Mouse (Mus musculus): ENCODE data around the gene Rcan2. TPM values are rescaled to one million over a fixed set of nuclear protein-coding genes. Genes with fewer than 3 reads are reported as not detected.

Gene Rcan2
- polyA plus RNA-seq, 1 experiment from 2014 or later: 1.3 TPM

- Histone ChIP-seq H3K4me2 (replicated peaks; ENCODE audit: low read depth) (no peak overlapping the region), H3K36me3 (ENCODE audit: control insufficient read depth, insufficient read depth) (no peaks in the 10 kb centered on the region), H3K4me3 (ENCODE audit: low read depth, low read length) (no peak overlapping the region), H3K27me3 (replicated peaks; ENCODE audit: control insufficient read depth, insufficient read depth, low read length) (no peaks in the 10 kb centered on the region), H3K27ac (ENCODE audit: low read depth, low read length) (no peak overlapping the region), H3K9ac (ENCODE audit: low read depth, low read length) (no peak overlapping the region), H3K4me1 (replicated peaks; ENCODE audit: control insufficient read depth, insufficient read depth, low read length) (no peaks in the 10 kb centered on the region), H3K9me3 (ENCODE audit: control insufficient read depth) (no peaks in the 10 kb centered on the region)
- no peak for TF ChIP-seq CTCF (IDR thresholded peaks at IDR 0.05; ENCODE audit: low read depth)
- no peak for ATAC-seq
- WGBS: 82% methylated on average over 2 of the region's 2 CpGs
Observed at GRCm38 (mm10) chr17:44007411-44007810, 206.3 kb downstream of the Rcan2 start.

DNA sequence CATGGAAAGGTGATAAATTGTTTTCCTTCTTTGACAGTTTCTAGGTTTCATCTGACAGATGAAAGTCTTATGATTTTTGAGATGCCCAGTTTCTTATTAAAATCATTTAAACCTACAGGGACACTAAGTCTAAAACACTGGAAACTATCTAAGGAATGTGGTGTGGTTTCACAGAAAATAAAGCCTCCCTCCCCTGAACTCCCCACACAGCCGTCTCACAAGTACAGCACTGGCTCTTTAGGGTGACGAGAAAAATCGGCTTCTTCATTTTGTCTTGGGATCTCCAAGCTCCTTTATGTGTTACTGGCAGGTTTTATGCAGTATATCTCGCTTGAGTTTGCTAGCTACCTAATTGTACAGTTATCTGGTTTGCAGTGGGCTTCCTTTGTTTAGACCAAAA is 210.8 kb downstream of the Rcan2 start:
- no peak for TF ChIP-seq CTCF (IDR thresholded peaks at IDR 0.05; ENCODE audit: low read depth)
- 67% methylated on average over 4 of the region's 4 CpGs for WGBS
- Histone ChIP-seq H3K9ac (ENCODE audit: low read depth, low read length) (no peak overlapping the region), H3K4me3 (ENCODE audit: low read depth, low read length) (no peak overlapping the region), H3K9me3 (ENCODE audit: control insufficient read depth) (no peaks in the 10 kb centered on the region), H3K36me3 (ENCODE audit: control insufficient read depth, insufficient read depth) (no peaks in the 10 kb centered on the region), H3K4me1 (replicated peaks; ENCODE audit: control insufficient read depth, insufficient read depth, low read length) (no peaks in the 10 kb centered on the region), H3K27me3 (replicated peaks; ENCODE audit: control insufficient read depth, insufficient read depth, low read length) (no peaks in the 10 kb centered on the region), H3K4me2 (replicated peaks; ENCODE audit: low read depth) (no peak overlapping the region), H3K27ac (ENCODE audit: low read depth, low read length) (no peak overlapping the region)
- no peak for ATAC-seq

GRCm38 (mm10) chr17:44013756-44014510 is 212.8 kb downstream of the Rcan2 start:
- no peak overlapping the region for H3K4me3 ChIP-seq (ENCODE audit: low read depth, low read length)
- H3K36me3 ChIP-seq (ENCODE audit: control insufficient read depth, insufficient read depth): no peaks in the 10 kb centered on the region
- no peaks in the 10 kb centered on the region for H3K4me1 ChIP-seq (replicated peaks; ENCODE audit: control insufficient read depth, insufficient read depth, low read length)
- WGBS: 74% methylated on average over 4 of the region's 4 CpGs
- H3K9ac ChIP-seq (ENCODE audit: low read depth, low read length): no peak overlapping the region
- no peak overlapping the region for H3K4me2 ChIP-seq (replicated peaks; ENCODE audit: low read depth)
- H3K27me3 ChIP-seq (replicated peaks; ENCODE audit: control insufficient read depth, insufficient read depth, low read length): no peaks in the 10 kb centered on the region
- no peak for TF ChIP-seq CTCF (IDR thresholded peaks at IDR 0.05; ENCODE audit: low read depth)
- ATAC-seq: no peak
- no peak overlapping the region for H3K27ac ChIP-seq (ENCODE audit: low read depth, low read length)
- no peaks in the 10 kb centered on the region for H3K9me3 ChIP-seq (ENCODE audit: control insufficient read depth)

- Histone ChIP-seq H3K9ac (ENCODE audit: low read depth, low read length) (no peak overlapping the region), H3K27me3 (replicated peaks; ENCODE audit: control insufficient read depth, insufficient read depth, low read length) (no peaks in the 10 kb centered on the region), H3K36me3 (ENCODE audit: control insufficient read depth, insufficient read depth) (no peaks in the 10 kb centered on the region), H3K4me2 (replicated peaks; ENCODE audit: low read depth) (no peak overlapping the region), H3K9me3 (ENCODE audit: control insufficient read depth) (no peaks in the 10 kb centered on the region), H3K27ac (ENCODE audit: low read depth, low read length) (no peak overlapping the region), H3K4me1 (replicated peaks; ENCODE audit: control insufficient read depth, insufficient read depth, low read length) (no peaks in the 10 kb centered on the region), H3K4me3 (ENCODE audit: low read depth, low read length) (no peak overlapping the region)
- ATAC-seq: no peak
- 76% methylated on average over 5 of the region's 5 CpGs for WGBS
- no peak for TF ChIP-seq CTCF (IDR thresholded peaks at IDR 0.05; ENCODE audit: low read depth)
Observed at GRCm38 (mm10) chr17:44016314-44016713, 215.2 kb downstream of the Rcan2 start.

DNA sequence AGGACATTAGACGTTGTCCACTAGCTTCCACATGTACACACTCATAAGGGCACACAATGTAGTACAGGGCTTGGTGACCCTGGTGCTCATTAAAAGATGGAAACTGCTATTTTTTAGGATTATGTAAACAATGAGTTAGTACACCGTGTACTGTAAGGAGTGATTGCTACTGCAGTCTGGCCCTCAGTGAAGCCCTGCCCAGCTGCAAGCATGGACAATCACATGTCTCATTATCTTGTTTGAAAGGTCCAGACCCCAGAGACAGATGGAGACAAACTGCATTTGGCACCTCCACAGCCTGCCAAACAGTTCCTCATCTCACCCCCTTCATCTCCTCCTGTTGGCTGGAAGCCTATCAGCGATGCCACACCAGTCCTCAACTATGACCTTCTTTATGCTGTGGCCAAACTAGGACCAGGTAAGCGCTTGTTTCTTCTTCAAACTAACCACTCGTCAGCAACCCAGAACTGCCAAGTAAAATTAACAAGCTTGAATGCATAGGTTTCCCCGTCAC is 219.6 kb downstream of the Rcan2 start:
- no peaks in the 10 kb centered on the region for H3K36me3 ChIP-seq (ENCODE audit: control insufficient read depth, insufficient read depth)
- ATAC-seq: no peak
- no peak overlapping the region for H3K27ac ChIP-seq (ENCODE audit: low read depth, low read length)
- 78% methylated on average over 6 of the region's 6 CpGs for WGBS
- H3K4me2 ChIP-seq (replicated peaks; ENCODE audit: low read depth): no peak overlapping the region
- no peak overlapping the region for H3K9ac ChIP-seq (ENCODE audit: low read depth, low read length)
- no peak overlapping the region for H3K4me3 ChIP-seq (ENCODE audit: low read depth, low read length)
- no peaks in the 10 kb centered on the region for H3K27me3 ChIP-seq (replicated peaks; ENCODE audit: control insufficient read depth, insufficient read depth, low read length)
- H3K4me1 ChIP-seq (replicated peaks; ENCODE audit: control insufficient read depth, insufficient read depth, low read length): no peaks in the 10 kb centered on the region
- H3K9me3 ChIP-seq (ENCODE audit: control insufficient read depth): no peaks in the 10 kb centered on the region
- no peak for TF ChIP-seq CTCF (IDR thresholded peaks at IDR 0.05; ENCODE audit: low read depth)

GRCm38 (mm10) chr17:44023842-44024241 is 222.7 kb downstream of the Rcan2 start:
- Histone ChIP-seq H3K9me3 (ENCODE audit: control insufficient read depth) (no peaks in the 10 kb centered on the region), H3K4me2 (replicated peaks; ENCODE audit: low read depth) (no peak overlapping the region), H3K4me1 (replicated peaks; ENCODE audit: control insufficient read depth, insufficient read depth, low read length) (no peaks in the 10 kb centered on the region), H3K36me3 (ENCODE audit: control insufficient read depth, insufficient read depth) (no peaks in the 10 kb centered on the region), H3K9ac (ENCODE audit: low read depth, low read length) (no peak overlapping the region), H3K4me3 (ENCODE audit: low read depth, low read length) (no peak overlapping the region), H3K27me3 (replicated peaks; ENCODE audit: control insufficient read depth, insufficient read depth, low read length) (no peaks in the 10 kb centered on the region), H3K27ac (ENCODE audit: low read depth, low read length) (no peak overlapping the region)
- ATAC-seq: no peak
- TF ChIP-seq CTCF (IDR thresholded peaks at IDR 0.05; ENCODE audit: low read depth): no peak
- 68% methylated on average over 2 of the region's 2 CpGs for WGBS
